In the genomic region with DNA sequence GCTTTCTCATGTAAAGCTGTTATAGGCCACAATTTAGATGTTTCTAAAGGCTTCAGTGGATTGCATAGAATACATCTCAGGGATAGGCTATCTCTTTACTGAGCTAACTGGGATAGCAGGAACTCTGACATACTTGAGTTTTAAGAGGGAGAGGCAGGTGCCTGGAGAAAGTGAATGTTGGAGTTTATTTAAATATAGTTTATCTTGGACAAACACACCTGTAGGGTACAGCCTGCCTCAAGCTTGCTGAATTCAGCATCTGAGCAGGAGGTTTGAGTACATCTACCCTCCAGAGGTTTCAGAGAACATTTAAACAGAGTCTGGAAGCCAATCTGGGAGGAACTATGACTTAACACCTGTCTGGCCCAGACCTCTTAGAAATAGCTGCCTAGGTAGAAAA, we compare ENCODE assay signal across 31 mouse cellular contexts. TPM values are rescaled to one million over a fixed set of nuclear protein-coding genes. Genes with fewer than 3 reads are reported as not detected.
DNase-seq lines count a peak whose midpoint lies in the region; ATAC-seq and TF ChIP-seq lines count a peak whose summit lies in the region.
"Had no signal": no experiment of that assay in that cellular context is flagged by ENCODE, and none has a peak within 500 bp of the region (broad histone marks: within the 10 kb centered on the region; RNA-seq: fewer than 3 reads in every experiment).

No protein-coding gene starts in this region.

- no peak overlapping the region for H3K4me2 ChIP-seq in lung, embryonic 15.5 days
- no peak overlapping the region for H3K4me2 ChIP-seq in lung, postnatal 0 days (replicated peaks; ENCODE audit: low read depth, low read length)
- H3K4me2 ChIP-seq in stomach, embryonic 15.5 days = no peak overlapping the region
- H3K4me2 ChIP-seq in stomach, postnatal 0 days (replicated peaks; ENCODE audit: low read depth) = no peak overlapping the region
- H3K4me2 ChIP-seq: embryonic facial prominence, embryonic 13.5 days; embryonic facial prominence, embryonic 15.5 days; forebrain, embryonic 12.5 days had no signal

- no peak overlapping the region for H3K4me3 ChIP-seq in lung, embryonic 15.5 days
- H3K4me3 ChIP-seq in lung, postnatal 0 days (ENCODE audit: low read depth, low read length) = no peak overlapping the region
- no peak overlapping the region for H3K4me3 ChIP-seq in lung, adult 2 months (replicated peaks; ENCODE audit: extremely low read depth, low read depth, low read length)
- H3K4me3 ChIP-seq in stomach, embryonic 15.5 days (replicated peaks) = no peak overlapping the region
- no peak overlapping the region for H3K4me3 ChIP-seq in stomach, postnatal 0 days (ENCODE audit: low read depth, low read length)
- H3K4me3 ChIP-seq: embryonic facial prominence, embryonic 13.5 days; embryonic facial prominence, embryonic 15.5 days; erythroblast, embryonic 14.5 days; forebrain, embryonic 10.5 days; forebrain, embryonic 12.5 days had no signal

- no peaks in the 10 kb centered on the region for H3K27me3 ChIP-seq in lung, embryonic 15.5 days
- H3K27me3 ChIP-seq in lung, postnatal 0 days (replicated peaks; ENCODE audit: insufficient read depth, low read length) = no peaks in the 10 kb centered on the region
- H3K27me3 ChIP-seq in stomach, embryonic 15.5 days (replicated peaks) = no peaks in the 10 kb centered on the region
- no peaks in the 10 kb centered on the region for H3K27me3 ChIP-seq in stomach, postnatal 0 days (ENCODE audit: control insufficient read depth, insufficient read depth, low read length)
- H3K27me3 ChIP-seq: CH12.LX; embryonic facial prominence, embryonic 13.5 days; embryonic facial prominence, embryonic 15.5 days; forebrain, embryonic 12.5 days; Patski had no signal

- peaks cover 18% of the 10 kb centered on the region for H3K36me3 ChIP-seq in lung, embryonic 15.5 days
- peaks cover 12% of the 10 kb centered on the region; the same call in 1 of the 2 replicates for H3K36me3 ChIP-seq in lung, postnatal 0 days (ENCODE audit: insufficient read depth, low read length)
- no peaks in the 10 kb centered on the region for H3K36me3 ChIP-seq in stomach, embryonic 15.5 days
- H3K36me3 ChIP-seq in stomach, postnatal 0 days (ENCODE audit: control insufficient read depth, insufficient read depth, low read length) = peaks cover 4% of the 10 kb centered on the region; the same call in 1 of the 2 replicates

- H3K9ac ChIP-seq in lung, embryonic 15.5 days = no peak overlapping the region
- H3K9ac ChIP-seq in lung, postnatal 0 days (replicated peaks; ENCODE audit: low read depth) = no peak overlapping the region
- no peak overlapping the region for H3K9ac ChIP-seq in stomach, embryonic 15.5 days
- no peak overlapping the region for H3K9ac ChIP-seq in stomach, postnatal 0 days (ENCODE audit: low read length)
- H3K9ac ChIP-seq: embryonic facial prominence, embryonic 13.5 days; embryonic facial prominence, embryonic 15.5 days; forebrain, embryonic 12.5 days had no signal

- TF ChIP-seq CTCF in lung, postnatal 0 days (IDR thresholded peaks at IDR 0.05) = no peak
- no peak for TF ChIP-seq CTCF in lung, adult 2 months (IDR thresholded peaks at IDR 0.05; ENCODE audit: insufficient read depth, low read length)
- TF ChIP-seq CTCF in stomach, postnatal 0 days (IDR thresholded peaks at IDR 0.05; ENCODE audit: low read depth) = no peak

- ATAC-seq in lung, embryonic 15.5 days (ENCODE audit: borderline replicate concordance, extremely low read depth, low FRiP score, low TSS enrichment) = 0 out of 2 replicates have a peak, but pooled peaks have one; percentile 23
- ATAC-seq in lung, postnatal 0 days = peak; percentile 17; the same call in 1 of the 2 replicates
- ATAC-seq in stomach, embryonic 15.5 days (ENCODE audit: insufficient read depth, low FRiP score, low read depth) = peak; percentile 60; the same call in 1 of the 2 replicates
- no peak for ATAC-seq in stomach, postnatal 0 days (ENCODE audit: low FRiP score, low TSS enrichment)
- ATAC-seq: activated CD4-positive, CD25-positive, alpha-beta regulatory T cell, adult 4 months; CD4-positive, CD25-positive, alpha-beta regulatory T cell, adult 4 months; forebrain, embryonic 14.5 days; Patski had no signal

- peak; percentile 14 for DNase-seq in heart, adult 11 months
- DNase-seq in heart, postnatal 36 days = no peak
- no peak for DNase-seq in lung, postnatal 10 days
- peak; percentile 32 for DNase-seq in lung, postnatal 0 days (ENCODE audit: low spot score)
- DNase-seq in lung, adult 2 months = no peak
- no peak for DNase-seq in stomach, postnatal 0 days (ENCODE audit: low spot score)
- DNase-seq: adrenal gland, adult 8-10 months; adrenal gland, postnatal 14 days; adrenal gland, postnatal 36 days; B cell, adult 2 months; cerebellum, adult 11-12 months; cerebellum, adult 2 months; cerebellum, adult 9-11 months; cerebellum, postnatal 14 days; cerebellum, postnatal 36 days; embryo, embryonic 11 days had no signal

- no peak for TF ChIP-seq EP300 in lung, postnatal 0 days (IDR thresholded peaks at IDR 0.05)
- no peak for TF ChIP-seq EP300 in stomach, postnatal 0 days (optimal IDR thresholded peaks at IDR 0.05)

- no peak for TF ChIP-seq POLR2A in lung, adult 2 months (IDR thresholded peaks at IDR 0.05; ENCODE audit: borderline replicate concordance, extremely low read depth, low read depth, low read length)

- no peaks in the 10 kb centered on the region for H3K9me3 ChIP-seq in lung, embryonic 15.5 days
- H3K9me3 ChIP-seq in lung, postnatal 0 days (ENCODE audit: low read length) = no peaks in the 10 kb centered on the region
- H3K9me3 ChIP-seq in stomach, embryonic 15.5 days = no peaks in the 10 kb centered on the region
- H3K9me3 ChIP-seq in stomach, postnatal 0 days (ENCODE audit: control insufficient read depth, low read length) = no peaks in the 10 kb centered on the region
- H3K9me3 ChIP-seq: embryonic facial prominence, embryonic 13.5 days; embryonic facial prominence, embryonic 15.5 days; forebrain, embryonic 10.5 days; forebrain, embryonic 12.5 days; G1E had no signal

- H3K27ac ChIP-seq in lung, embryonic 15.5 days = no peak overlapping the region
- no peak overlapping the region for H3K27ac ChIP-seq in lung, postnatal 0 days (ENCODE audit: low read length)
- H3K27ac ChIP-seq in stomach, embryonic 15.5 days = no peak overlapping the region
- H3K27ac ChIP-seq in stomach, postnatal 0 days (replicated peaks) = no peak overlapping the region
- H3K27ac ChIP-seq: embryonic facial prominence, embryonic 13.5 days; embryonic facial prominence, embryonic 15.5 days; forebrain, embryonic 10.5 days; forebrain, embryonic 12.5 days had no signal

- intact Hi-C loops in heart, postnatal 36 days (cut with DNase I) = no loop called here

- peaks cover 7% of the 10 kb centered on the region; the same call in 1 of the 2 replicates for H3K4me1 ChIP-seq in lung, embryonic 15.5 days
- H3K4me1 ChIP-seq in lung, postnatal 0 days (ENCODE audit: insufficient read depth, low read depth, low read length) = no peaks in the 10 kb centered on the region
- H3K4me1 ChIP-seq in lung, adult 2 months (ENCODE audit: control insufficient read depth, insufficient read depth, low read length) = no peaks in the 10 kb centered on the region
- H3K4me1 ChIP-seq in stomach, embryonic 15.5 days = no peaks in the 10 kb centered on the region
- H3K4me1 ChIP-seq in stomach, postnatal 0 days (replicated peaks; ENCODE audit: control insufficient read depth, insufficient read depth) = no peaks in the 10 kb centered on the region
- H3K4me1 ChIP-seq: embryonic facial prominence, embryonic 15.5 days had no signal

RNA-seq across cellular contexts. Expression of a gene that starts 22.9 kb away (rescaled TPM):
- total RNA-seq in heart, postnatal 36 days (2021) = 10 to 100 TPM; 43.2 to 50.4 TPM
- 62.4 and 65.0 TPM in 2 replicates for polyA plus RNA-seq in lung, embryonic 15.5 days (2015; fragmentation: Nextera tagmentation; extraction: Ambion mirVana)
- 32.1 and 34.3 TPM in 2 replicates for polyA plus RNA-seq in lung, postnatal 0 days (2015; fragmentation: Nextera tagmentation; extraction: Ambion mirVana)
- polyA plus RNA-seq in lung, adult 2 months (2012; rRNA removed) = 80.6 and 94.9 TPM in 2 replicates
- 59.3 and 63.1 TPM in 2 replicates for polyA plus RNA-seq in stomach, embryonic 15.5 days (2015; fragmentation: Nextera tagmentation; extraction: Ambion mirVana)
- 21.2 and 29.0 TPM in 2 replicates for polyA plus RNA-seq in stomach, postnatal 0 days (2015; fragmentation: Nextera tagmentation; extraction: Ambion mirVana)

RNA-seq across cellular contexts. Expression of a gene that starts 27.0 kb away (rescaled TPM):
- total RNA-seq in heart, postnatal 36 days (2021) = under 1 TPM; 0.58 to 0.62 TPM
- 0.39 and 0.53 TPM in 2 replicates for polyA plus RNA-seq in lung, embryonic 15.5 days (2015; fragmentation: Nextera tagmentation; extraction: Ambion mirVana)
- polyA plus RNA-seq in lung, postnatal 0 days (2015; fragmentation: Nextera tagmentation; extraction: Ambion mirVana) = not detected in 2 replicates
- polyA plus RNA-seq in lung, adult 2 months (2012; rRNA removed) = 0.86 TPM in 1 of 2 replicates, not detected in the other
- 0.15 TPM in 1 of 2 replicates, not detected in the other for polyA plus RNA-seq in stomach, embryonic 15.5 days (2015; fragmentation: Nextera tagmentation; extraction: Ambion mirVana)
- 0.13 and 0.22 TPM in 2 replicates for polyA plus RNA-seq in stomach, postnatal 0 days (2015; fragmentation: Nextera tagmentation; extraction: Ambion mirVana)
- total RNA-seq: adrenal gland, adult 18-20 months; adrenal gland, postnatal 14 days; CH12.LX; common myeloid progenitor, adult 5-6 weeks; G1E had no signal
- polyA plus RNA-seq: activated CD4-positive, CD25-positive, alpha-beta regulatory T cell, adult 4 months; CD4-positive, CD25-positive, alpha-beta regulatory T cell, adult 4 months; erythroblast, embryonic 14.5 days; forebrain, embryonic 14.5 days; G1E; Patski had no signal

RNA-seq across cellular contexts. Expression of a gene that starts 43.5 kb away (rescaled TPM):
- total RNA-seq in heart, postnatal 36 days (2021) = under 1 TPM in 1 of 2 experiments, not detected in 1; 0.69 TPM
- not detected in 2 replicates for polyA plus RNA-seq in lung, embryonic 15.5 days (2015; fragmentation: Nextera tagmentation; extraction: Ambion mirVana)
- not detected in 2 replicates for polyA plus RNA-seq in lung, postnatal 0 days (2015; fragmentation: Nextera tagmentation; extraction: Ambion mirVana)
- 1.3 TPM in 1 of 2 replicates, not detected in the other for polyA plus RNA-seq in lung, adult 2 months (2012; rRNA removed)
- not detected in 2 replicates for polyA plus RNA-seq in stomach, embryonic 15.5 days (2015; fragmentation: Nextera tagmentation; extraction: Ambion mirVana)
- 0.05 TPM in 1 of 2 replicates, not detected in the other for polyA plus RNA-seq in stomach, postnatal 0 days (2015; fragmentation: Nextera tagmentation; extraction: Ambion mirVana)
- total RNA-seq: CH12.LX; common myeloid progenitor, adult 5-6 weeks; G1E had no signal
- polyA plus RNA-seq: activated CD4-positive, CD25-positive, alpha-beta regulatory T cell, adult 4 months; CD4-positive, CD25-positive, alpha-beta regulatory T cell, adult 4 months; cerebellum, adult 2 months; erythroblast, embryonic 14.5 days; forebrain, embryonic 12.5 days; forebrain, embryonic 14.5 days; G1E; Patski had no signal

Comparison
In these comparisons a context has a peak if more than half of its experiments do, and no peak if none do; other contexts are left out.
1. DNase-seq: peak in heart, adult 11 months (single experiment) and lung, postnatal 0 days (single experiment); none in heart, postnatal 36 days (0 of 2), lung, postnatal 10 days (single experiment), lung, adult 2 months (single experiment) and stomach, postnatal 0 days (single experiment).